Mouse (Mus musculus): ENCODE data around the gene Rasgef1b.

Gene Rasgef1b

GRCm38 (mm10) chr5:99296348-99296747 lies 432.5 kb downstream of the Rasgef1b start:
- no peak for DNase-seq (ENCODE audit: low spot score in 2 of 2)

DNA sequence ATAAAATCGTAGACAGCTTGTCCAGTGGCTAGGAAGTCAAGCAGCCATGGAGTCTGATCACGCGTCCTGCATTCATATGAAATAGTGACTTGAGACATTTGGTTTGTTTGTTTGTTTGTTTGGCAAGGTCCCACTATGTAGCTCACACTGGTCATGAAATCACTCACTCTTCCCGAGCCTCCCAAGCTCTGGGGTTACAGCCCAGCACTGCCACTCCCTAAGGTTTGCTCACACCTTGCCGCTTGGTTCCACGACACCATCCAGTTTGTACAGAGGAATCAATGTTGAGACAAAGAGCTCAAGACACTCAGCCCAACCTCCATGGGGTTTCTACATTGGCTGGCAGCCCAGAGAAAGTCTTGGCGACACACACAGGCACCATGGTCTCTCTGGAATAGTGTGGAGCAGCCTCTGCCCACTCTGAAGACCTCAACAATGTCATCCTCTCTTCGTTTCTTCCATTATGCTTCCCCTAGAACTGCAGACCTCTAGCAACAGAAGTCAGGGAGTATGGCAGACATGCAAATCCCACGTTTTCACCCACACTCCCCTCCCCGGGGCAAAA lies 436.5 kb downstream of the Rasgef1b start:
- peak in 1 of 2 experiments; percentile 48 for DNase-seq (ENCODE audit: low spot score in 2 of 2)

DNA sequence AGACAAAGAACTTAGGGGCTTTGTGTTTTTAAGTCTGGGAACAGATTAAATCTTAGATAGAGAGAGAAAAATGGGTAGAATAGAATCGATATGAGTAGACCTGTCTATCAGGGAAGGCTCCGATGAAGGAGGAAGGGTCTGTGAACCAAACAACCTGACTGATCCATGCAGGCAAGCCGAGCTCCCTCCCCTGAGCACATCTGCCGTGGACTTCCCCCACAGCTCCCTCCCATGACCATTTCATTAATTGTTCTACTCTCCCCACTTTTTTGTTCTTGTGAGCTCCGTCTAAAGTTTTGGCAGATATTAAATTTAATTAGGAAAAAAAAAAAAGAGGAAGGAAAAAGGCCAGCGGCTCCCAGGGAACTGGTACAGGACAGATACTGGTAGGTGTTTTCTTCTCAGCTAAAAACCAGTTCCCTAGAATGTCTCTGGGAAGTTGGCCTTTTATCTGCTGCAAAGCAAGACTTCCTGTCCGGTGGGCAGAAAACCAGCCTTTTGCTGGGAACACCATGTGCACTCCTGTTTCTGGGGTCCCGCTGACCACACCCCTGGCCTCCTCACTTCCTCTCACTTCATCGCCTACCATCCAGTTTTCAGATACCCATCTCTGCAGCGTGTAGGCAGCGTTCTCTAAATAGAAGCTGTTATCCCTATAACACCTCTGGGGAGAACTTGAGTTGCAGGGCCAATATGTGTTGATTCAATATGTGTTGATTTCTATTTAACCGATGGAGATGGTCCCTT lies 437.6 kb downstream of the Rasgef1b start:
- no peak for DNase-seq (ENCODE audit: low spot score in 2 of 2)

GRCm38 (mm10) chr5:99288262-99288661 lies 440.6 kb downstream of the Rasgef1b start:
- DNase-seq (ENCODE audit: low spot score in 2 of 2) = no peak

DNA sequence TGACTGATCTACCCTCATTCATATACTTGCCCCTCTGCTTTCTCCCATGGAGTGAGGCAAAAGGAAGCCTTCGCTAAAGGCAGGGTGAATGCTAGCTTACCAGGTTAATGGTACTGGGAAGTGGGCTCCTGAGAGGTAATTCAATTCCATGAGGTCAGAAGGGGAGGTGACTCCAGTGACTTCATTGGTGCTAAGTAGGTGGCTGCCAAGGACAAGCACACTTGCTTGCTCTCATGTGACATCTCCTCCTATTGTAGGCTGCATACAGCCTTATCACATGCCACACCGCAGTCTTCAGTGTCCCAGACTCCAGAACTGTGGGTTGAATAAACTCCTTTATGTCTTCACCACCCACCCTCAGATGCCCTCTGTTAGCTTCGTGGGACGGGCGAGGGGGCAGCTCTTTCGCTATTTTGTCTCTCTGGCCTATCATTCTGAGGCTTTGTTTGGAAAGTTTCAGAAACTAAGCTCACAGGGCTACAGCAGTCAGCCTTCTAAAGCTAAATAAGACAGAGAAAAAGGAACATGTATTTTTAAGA lies 441.1 kb downstream of the Rasgef1b start:
- DNase-seq (ENCODE audit: low spot score in 2 of 2) = no peak

- DNase-seq (ENCODE audit: low spot score in 2 of 2) = no peak
Measured at GRCm38 (mm10) chr5:99286575-99286974, 442.3 kb downstream of the Rasgef1b start.

GRCm38 (mm10) chr5:99286024-99286423 lies 442.8 kb downstream of the Rasgef1b start:
- DNase-seq (ENCODE audit: low spot score in 2 of 2) = no peak

DNA sequence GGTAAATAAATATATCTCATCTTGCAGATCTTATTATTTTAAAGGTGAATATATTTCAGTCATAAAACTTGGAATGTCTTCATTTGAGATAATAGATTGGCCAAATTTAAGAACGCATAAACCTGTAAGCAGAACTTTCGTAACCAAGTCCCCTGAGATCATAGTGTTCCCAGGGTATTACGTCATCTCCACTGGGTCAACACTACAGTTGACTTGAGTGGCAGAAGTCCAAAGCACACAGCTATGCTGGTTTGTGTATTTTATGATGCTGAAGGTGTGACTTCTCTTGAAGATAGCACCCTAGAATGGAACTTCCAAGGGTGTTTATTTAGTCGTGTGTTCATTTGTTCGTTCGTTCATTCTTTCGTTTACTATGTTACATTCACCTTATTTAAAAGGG lies 444.5 kb downstream of the Rasgef1b start:
- DNase-seq (ENCODE audit: low spot score in 2 of 2) = no peak

- no peak for DNase-seq (ENCODE audit: low spot score in 2 of 2)
Measured at GRCm38 (mm10) chr5:99283636-99284035, 445.2 kb downstream of the Rasgef1b start.

DNA sequence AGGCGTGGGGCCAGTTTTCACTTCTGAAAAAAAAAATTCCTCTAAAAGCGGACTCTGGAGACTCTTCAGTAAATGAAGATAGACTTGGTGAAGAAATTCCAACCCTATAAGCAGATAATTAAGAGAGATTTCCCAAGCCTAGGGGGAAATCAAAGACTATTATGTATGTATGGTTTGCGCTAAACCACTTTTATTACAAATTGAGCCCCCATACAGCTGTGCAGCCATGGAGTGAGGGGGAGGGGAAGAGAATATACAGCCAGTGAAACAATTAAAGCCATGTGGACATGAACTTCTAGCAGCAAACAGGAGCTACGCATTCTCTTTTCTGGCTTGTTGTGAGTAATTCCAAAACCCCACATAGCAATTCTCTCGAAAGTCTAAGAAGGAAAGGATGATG lies 448.3 kb downstream of the Rasgef1b start:
- DNase-seq (ENCODE audit: low spot score in 2 of 2) = no peak

DNA sequence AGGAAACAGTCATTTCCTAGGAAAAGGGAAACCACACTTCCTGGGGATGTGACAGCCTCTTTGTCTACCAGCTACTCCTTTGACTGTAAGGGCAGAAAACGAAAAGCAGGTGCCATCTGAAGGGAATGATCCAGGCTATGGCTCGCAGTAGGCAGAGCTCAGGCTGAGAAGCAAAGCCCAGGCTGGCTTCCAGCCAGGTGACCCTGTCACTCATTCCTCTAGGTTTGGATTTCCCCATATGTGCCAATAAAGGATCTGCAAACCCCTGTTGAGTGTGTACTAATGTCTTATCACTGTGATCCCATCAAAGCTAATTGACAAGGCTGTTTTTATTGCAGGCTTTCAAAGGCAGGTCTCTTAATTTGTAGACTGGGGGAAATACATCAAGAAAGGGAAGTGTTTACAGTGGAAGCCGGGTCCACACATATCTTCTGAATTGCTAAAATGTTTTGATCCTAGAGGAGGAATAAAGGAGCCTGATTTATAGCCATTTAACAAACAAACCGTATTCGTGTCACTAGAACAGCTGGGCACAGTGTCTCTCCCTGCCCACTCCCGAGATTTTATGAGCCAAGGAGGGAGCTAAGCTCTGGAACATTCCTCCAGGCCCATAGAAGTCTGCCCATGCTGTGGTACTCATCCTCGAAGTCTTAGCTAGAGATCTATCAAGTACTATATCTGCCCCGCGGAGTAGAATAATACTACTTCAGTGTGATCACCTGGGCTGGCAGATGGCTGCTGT lies 449.7 kb downstream of the Rasgef1b start:
- DNase-seq (ENCODE audit: low spot score in 2 of 2) = peak in 1 of 2 experiments; percentile 47

DNA sequence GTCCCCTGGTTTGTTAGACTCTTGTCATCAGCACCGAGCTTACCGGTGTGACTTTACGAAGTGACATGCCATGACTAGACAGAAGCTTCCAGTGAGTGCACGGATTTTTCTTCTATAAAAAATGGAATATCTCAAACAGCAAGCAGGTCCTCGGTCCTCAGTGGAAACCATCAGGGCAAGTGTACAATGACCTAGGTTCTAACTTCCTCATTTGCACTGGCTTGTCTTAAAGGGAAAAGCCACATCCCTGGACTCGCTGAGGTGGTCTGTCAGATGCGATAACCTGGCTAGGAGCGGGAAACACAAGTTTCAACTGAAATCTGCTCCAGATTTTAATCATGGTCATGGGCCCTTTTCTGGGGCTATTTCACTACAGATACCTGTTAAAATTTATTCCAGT lies 450.5 kb downstream of the Rasgef1b start:
- DNase-seq (ENCODE audit: low spot score in 2 of 2) = no peak

GRCm38 (mm10) chr5:99277536-99277935 lies 451.3 kb downstream of the Rasgef1b start:
- DNase-seq (ENCODE audit: low spot score in 2 of 2) = no peak

DNA sequence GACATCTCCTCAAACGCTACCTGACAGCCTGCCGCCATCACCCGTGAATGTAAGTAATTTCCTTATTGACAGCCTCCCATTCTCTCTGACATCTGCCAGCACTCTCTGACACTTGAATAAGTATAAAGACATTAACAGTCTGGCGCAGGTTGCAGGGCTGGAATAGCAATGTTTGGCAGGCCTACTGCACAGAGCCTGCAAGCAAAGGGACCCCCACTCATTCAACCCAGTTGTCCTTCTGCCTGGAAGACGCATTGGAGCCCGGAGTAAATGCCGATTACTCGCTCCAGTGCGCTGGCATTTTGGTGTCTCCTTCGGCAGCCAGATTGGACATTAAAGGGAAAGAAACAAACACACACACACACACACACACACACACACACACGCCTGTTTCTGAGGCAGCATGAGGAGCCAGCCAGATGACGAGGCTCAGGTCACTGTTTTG lies 454.7 kb downstream of the Rasgef1b start:
- DNase-seq (ENCODE audit: low spot score in 2 of 2) = peak; percentile 52 to 87

DNA sequence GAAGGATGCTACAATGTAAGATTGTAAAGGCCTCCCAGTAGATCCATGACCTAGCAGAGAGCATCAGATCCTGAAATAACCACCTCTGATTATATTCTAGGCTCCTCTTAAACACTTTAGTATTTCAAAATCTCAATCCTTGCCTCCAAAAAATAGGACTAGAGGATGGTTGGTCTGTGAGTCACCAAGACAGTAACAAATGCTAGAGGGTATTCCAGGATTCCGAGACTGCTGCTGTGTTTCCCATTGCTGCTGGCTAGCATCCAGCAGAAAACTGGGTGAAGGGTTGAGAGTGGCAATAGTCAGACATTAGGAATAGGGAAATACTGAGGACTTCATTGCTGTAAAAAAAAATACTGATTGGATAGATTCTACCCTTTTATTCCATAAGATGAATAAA lies 457.3 kb downstream of the Rasgef1b start:
- DNase-seq (ENCODE audit: low spot score in 2 of 2) = no peak

DNA sequence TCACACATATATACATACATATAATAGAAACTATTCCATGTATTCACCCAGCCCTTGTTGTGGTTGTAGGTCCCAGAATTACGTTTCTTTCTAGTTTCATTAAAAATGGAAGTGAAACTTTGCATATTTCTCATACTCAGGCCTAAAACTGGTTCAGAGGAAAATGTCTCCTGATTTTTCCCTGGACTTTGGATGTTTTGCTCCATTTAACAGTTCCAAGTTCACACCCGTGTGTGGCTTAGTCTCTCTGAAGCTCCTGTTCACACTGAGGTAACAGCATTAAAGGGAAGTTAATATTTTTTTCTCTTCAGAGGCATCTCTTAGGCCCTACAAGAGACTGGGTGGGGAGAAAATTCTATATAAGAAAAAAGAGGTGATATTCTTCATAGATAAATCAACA lies 459.7 kb downstream of the Rasgef1b start:
- DNase-seq (ENCODE audit: low spot score in 2 of 2) = no peak

DNA sequence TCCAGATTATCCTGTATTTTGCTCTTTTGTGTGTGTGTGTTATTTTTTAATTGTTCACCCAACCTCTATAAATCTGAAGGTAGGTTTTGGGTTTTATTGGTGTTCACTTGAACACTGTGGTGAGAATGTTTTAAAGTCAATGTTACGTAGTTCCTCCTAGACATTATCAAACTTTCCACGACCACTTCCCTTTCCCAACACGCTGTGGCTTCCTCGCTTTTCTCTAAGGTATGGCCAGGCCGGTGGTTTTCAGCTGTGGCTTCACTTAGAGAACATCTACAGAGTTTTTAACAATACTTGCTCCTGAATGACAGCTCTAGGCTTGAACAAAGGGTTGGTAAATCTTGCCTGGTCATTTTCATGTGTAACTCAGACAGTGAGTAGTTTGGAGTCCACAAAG lies 461.5 kb downstream of the Rasgef1b start:
- no peak for DNase-seq (ENCODE audit: low spot score in 2 of 2)

DNA sequence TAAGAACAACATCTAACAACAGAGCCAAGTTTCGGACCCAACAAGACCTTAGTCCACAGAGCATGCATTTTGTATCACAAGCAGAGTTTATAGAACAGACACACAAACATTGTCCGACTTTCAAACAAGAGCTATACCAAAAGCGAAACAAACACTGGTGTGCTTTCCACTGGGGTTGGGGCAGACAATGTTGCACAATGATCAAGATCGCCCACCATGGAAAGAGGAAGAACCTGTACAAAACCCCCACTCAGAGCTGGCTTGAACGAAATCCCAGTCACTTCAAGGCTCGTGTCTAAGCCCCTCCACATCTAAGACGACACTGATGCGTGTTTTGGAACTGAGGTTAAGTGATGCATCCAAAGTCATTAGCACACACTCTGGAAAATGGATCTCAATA lies 462.6 kb downstream of the Rasgef1b start:
- no peak for DNase-seq (ENCODE audit: low spot score in 2 of 2)

GRCm38 (mm10) chr5:99262197-99262920 lies 466.5 kb downstream of the Rasgef1b start:
- no peak for DNase-seq (ENCODE audit: low spot score in 2 of 2)

GRCm38 (mm10) chr5:99261121-99261724 lies 467.6 kb downstream of the Rasgef1b start:
- no peak for DNase-seq (ENCODE audit: low spot score in 2 of 2)

GRCm38 (mm10) chr5:99258003-99258500 lies 470.8 kb downstream of the Rasgef1b start:
- DNase-seq (ENCODE audit: low spot score in 2 of 2) = no peak

All from cerebellum, postnatal 4 days (tissue).